Mouse (Mus musculus): ENCODE results near the gene Ino80b.

DNA sequence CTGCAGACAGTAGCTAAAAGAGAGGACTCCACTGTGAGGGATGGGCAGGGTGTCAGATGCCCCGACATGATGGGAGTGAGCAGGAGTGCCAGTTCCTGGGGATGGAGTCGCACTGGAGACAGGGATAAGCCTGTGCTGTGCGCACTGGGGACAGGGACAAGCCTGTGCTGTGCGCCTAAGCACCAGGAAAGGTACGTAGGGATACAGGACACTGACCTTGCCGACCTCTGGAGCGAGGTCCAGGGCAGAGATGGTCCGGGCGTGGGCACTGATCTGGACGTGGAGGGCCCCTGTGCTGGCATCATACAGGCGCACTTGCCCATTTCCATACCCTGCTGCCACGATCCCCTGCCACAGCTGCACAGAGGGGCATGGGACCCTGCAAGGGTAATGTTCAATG lies 27.8 kb upstream of the Ino80b start:
- TF ChIP-seq POLR2A (IDR thresholded peaks at IDR 0.05; ENCODE audit: borderline replicate concordance, low read depth, low read length) = no peak
- TF ChIP-seq CTCF (IDR thresholded peaks at IDR 0.05; ENCODE audit: low read depth, low read length) = no peak

All from bone marrow macrophage, adult 2 months (primary cell).